Mouse (Mus musculus): ENCODE measurements around the gene Cyp4f16.
"Not testable (repeated sequence)": the region's sequence is repeated elsewhere in the genome, so short reads cannot be mapped to it uniquely, and the experiment has no call there.

Cyp4f16 gene

DNA sequence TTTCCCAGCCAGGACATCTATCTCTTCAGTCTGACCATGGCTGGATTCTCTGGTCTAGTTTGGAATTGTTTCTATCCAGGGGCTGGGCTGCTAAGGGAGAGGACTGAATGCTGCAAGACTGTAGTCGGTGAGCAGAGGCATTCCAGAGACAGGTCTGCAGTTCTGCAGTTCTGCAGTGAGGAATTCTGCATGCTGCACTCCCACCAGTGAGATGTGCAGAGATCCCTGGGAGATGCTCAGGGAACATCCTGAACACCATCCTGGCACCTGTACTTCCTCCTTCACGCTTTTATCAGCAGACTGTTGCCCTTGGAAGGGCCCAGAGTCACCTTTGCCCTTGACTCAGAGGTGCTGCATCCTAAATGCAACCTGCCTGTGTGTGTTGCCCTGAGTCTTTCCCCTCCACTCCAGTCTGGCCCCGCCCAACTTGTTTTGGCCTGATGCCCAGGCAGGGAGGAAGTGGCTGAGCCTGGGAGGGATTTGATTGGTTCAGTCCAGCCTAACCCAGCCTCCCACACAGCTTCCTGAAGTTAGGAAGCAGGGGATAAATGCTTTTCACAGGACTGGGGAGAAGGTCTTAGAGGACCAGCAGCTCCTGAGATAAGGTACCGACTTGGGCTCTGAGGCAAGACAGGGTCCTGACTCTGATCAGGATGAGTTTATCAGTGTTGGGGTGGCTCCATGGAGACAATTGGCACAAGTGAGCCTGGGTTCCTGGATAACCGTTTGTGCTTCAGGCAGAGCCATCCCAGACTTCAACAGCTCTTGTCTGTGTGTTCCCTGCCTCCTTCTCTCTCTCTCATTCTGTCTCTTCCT is at the start of gene Cyp4f16:
TSS of gene Cyp4f16 (plus strand) at position 508 of the 816 bp plus-strand sequence.
- peak; percentile 91 for DNase-seq

DNA sequence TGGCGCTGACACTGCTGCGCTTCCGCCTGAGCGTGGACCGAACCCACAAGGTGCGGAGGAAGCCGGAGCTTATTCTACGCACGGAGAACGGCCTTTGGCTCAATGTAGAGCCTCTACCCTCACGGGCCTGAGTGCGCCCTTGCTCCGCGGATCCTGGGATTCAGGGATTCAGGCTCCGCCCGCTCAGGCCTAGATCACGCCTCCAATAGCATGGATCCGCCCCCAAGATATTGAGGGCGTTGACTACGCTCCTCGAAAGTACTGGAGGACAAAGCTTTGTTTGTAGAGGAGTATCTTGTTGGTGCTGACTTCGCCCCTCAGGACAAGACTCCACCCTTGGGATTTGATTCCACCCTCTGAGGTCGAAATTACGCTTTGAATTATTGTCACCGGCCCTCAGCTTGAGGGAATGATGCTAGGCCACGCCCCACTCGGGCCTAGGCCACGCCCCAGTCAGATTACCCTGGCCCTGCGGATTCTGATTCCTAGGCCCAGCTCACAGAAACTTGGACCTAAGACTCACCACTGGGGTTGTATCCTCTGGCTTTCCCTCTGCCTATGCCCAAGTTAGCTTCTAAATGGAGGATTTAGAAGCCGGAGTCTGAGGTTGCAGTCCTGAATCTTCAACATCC is 43.9 kb upstream of the Cyp4f16 start:
- DNase-seq = no peak

DNA sequence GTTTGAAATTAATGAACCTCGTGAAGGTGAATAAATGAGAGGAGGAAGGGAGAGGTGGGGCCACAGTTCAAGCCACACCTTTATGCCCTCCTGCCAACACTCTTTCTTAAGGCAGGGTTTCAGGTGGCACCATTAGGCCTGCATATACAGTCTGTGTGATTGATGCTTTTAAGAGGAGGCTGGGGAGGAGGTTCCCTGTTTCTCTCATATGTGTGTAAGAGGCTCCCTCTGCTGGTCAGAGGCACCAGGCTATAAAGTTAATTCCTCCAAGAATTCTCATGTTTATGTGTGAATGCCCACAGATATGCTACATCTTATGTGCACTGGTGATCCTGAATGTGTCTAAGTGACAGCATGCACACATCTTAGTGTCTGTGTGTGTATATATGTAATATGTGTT is 41.8 kb upstream of the Cyp4f16 start:
- peak; percentile 54 for DNase-seq

DNA sequence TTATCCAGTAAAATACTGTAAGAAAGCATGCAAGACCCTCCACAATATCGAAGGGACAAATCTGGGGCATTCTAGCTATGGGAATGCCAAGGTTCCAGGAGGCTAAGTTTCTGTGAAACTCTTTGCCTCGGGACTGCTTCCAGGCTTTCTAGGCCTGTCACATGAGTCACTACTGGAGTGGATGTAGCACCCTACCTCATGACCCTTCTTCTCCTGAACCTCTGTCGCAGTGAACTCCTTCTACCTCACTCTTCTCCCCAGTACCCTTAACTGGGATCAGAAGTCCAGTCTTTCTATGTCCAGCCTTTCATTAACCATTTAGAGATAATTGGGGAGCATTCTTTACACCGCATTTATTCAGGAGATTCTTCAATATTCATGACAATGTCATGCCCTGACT is 35.8 kb upstream of the Cyp4f16 start:
- DNase-seq = not testable (repeated sequence)

GRCm38 (mm10) chr17:32501051-32501450 is 35.3 kb upstream of the Cyp4f16 start:
- DNase-seq = no peak

- DNase-seq = no peak
Measured at GRCm38 (mm10) chr17:32503111-32503510, 33.2 kb upstream of the Cyp4f16 start.

- DNase-seq = no peak
Measured at GRCm38 (mm10) chr17:32505851-32506728, 30.3 kb upstream of the Cyp4f16 start, which contains the start of gene Cyp4f17. TSS of gene Cyp4f17 (plus strand) at chr17:32506050.

- no peak for DNase-seq
Measured at GRCm38 (mm10) chr17:32506729-32507245, 29.6 kb upstream of the Cyp4f16 start.

- no peak for DNase-seq
Measured at GRCm38 (mm10) chr17:32516126-32516525, 20.2 kb upstream of the Cyp4f16 start.

GRCm38 (mm10) chr17:32521981-32522380 is 14.4 kb upstream of the Cyp4f16 start:
- DNase-seq = no peak

DNA sequence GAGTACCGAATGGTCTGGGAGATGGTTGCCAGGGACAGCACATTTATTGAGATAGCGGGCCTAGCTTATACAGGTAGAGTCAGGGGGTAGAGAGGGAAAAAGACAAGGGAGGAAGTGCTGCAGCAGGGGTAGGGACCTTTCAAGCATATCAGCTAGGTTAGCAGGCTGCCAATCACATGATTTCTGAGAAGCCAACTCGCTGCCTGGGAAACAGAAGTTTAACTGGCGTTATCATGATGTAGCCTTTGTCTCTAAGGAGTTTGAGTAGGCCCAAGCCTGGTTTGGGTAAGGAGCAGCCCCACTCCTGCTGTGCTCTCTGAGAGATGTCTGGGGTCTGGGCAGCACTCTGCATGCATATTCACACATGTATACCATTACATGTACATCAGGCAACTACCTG is 14.0 kb upstream of the Cyp4f16 start:
- DNase-seq = no peak

DNA sequence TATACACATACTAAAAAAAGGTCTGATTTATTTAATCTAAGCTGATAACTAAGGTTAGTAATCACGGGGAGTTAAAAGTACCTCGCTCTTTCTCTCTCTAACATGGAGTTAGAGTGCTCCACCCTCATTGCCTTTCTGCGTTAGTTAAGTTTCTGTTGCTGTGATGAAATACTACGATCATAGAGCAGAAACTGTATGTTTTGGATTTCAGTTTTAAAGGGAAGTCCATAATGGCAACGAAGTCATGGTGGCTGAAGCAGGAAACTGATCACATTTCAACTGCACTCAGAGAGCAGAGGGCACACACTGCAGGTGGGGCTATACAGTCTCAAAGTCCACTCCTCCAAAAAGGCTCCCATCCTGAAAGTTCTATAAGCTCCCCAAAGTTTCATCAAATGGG is 13.5 kb upstream of the Cyp4f16 start:
- no peak for DNase-seq

GRCm38 (mm10) chr17:32523895-32524294 is 12.5 kb upstream of the Cyp4f16 start:
- DNase-seq = no peak

- DNase-seq = not testable (repeated sequence)
Measured at GRCm38 (mm10) chr17:32526341-32526740, 10.0 kb upstream of the Cyp4f16 start.

DNA sequence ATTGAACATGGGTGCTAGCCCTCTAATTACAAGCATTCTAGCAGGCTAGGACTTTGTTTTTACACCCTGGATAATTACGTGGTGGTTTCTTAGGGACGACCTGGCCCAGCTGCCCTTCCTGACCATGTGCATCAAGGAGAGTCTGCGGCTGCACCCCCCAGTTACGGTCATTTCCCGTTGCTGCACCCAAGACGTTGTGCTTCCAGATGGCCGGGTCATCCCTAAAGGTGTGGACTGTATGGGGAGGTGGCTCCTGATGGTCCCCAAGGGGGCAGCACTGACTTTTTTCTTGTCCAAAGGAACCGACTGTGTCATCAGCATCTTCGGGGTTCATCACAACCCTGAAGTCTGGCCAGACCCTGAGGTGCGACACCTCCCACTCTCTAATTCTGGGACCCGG is 8.6 kb upstream of the Cyp4f16 start:
- peak; percentile 34 for DNase-seq

DNA sequence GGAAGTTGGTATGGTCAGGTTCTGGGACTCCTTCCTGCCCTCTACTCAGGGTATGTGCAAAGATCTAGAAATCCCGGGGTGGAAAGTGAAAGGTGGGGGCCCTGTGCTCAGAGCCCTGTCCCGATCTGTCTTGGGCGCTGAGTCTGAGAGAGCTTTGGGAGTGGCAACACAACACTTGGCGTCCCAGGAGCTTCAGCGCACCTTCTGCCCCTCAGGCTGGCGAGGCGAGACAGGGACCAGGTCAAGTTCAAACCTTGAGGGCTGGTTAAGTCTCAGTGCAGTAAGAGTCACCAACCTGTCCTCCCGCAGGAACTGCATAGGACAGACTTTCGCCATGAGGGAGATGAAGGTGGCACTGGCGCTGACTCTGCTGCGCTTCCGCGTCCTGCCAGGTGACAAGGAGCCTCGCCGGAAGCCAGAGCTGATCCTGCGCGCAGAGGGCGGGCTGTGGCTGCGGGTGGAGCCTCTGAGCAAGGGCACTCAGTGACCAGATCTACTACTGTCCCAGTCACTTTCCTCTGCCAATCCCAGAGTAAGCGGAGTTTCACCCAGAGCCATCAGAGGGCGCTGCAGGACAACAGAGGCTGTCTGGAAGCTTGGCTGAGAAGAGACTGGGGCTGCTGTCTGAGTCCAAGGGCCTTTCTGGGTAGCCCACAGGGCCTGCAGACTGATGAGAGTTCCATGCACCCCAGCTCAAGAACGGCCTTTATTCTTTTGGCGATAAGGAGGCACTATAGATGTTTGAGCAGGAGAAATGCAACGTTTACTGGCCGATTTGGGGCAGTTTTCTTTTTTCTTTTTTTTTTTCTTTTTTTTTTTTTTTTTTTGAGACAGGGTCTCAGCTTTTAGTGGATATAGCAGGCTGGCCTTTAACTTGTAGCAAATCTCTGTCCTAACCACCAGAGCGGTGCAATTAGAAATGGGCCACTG is 7.7 kb upstream of the Cyp4f16 start:
- peak; percentile 95 for DNase-seq

- DNase-seq = not testable (repeated sequence)
Measured at GRCm38 (mm10) chr17:32532356-32532755, 4.0 kb upstream of the Cyp4f16 start.

- no peak for DNase-seq
Measured at GRCm38 (mm10) chr17:32534068-32534467, 2.3 kb upstream of the Cyp4f16 start.

DNA sequence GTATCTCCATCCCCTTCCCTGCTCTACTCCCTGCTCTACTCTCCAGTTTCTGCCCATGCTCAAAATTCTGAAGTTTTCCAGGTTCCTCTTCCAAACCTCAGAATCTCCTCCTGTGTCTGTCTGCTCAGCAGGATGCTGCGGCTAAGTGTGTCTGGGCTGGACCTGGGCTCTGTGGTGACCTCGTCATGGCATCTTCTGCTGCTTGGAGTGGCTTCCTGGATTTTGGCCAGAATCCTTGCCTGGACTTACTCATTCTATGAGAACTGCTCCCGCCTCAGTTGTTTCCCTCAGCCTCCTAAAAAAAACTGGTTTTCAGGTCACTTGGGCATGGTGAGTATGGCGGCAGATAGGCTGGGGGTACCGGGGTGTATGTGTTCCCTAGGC is 501 bp downstream of the Cyp4f16 start:
- DNase-seq = peak; percentile 39

DNA sequence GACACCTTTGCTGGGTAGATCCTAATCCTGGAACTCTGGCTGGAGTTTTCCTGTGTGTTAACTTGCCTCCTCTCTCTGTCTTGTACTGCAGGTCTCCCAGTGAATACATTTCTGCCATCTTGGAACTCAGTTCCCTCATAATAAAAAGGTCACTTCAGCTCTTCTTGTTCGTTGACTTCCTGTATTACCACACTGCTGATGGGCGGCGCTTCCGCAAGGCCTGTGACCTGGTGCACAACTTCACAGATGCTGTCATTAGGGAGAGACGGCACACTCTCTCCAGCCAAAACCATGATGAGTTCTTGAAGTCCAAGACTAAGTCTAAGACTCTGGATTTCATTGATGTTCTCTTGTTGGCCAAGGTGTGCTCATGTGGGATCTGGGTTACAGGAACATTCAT is 8.4 kb downstream of the Cyp4f16 start:
- DNase-seq = not testable (repeated sequence)

DNA sequence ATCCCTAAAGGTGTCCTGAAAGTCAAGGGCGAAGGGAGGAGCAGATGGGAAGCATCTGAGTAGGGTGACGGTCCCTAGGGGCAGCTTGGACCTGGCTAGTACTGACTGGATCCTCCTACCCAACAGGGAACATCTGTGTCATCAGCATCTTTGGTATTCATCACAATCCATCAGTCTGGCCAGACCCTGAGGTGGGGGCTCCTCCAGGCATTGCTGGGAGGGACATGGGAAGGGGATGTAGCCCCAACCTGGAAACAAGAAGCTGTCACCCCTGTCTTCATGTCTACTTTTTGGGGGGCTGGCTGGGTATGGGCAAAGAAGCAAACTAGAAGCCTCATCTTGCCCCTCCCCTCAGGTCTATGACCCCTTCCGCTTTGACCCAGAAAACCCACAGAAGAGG is 14.0 kb downstream of the Cyp4f16 start:
- DNase-seq = peak; percentile 18

All from cerebellum, adult 9-11 months (tissue).